ENCODE assay signal across 15 mouse cellular contexts in the genomic region with DNA sequence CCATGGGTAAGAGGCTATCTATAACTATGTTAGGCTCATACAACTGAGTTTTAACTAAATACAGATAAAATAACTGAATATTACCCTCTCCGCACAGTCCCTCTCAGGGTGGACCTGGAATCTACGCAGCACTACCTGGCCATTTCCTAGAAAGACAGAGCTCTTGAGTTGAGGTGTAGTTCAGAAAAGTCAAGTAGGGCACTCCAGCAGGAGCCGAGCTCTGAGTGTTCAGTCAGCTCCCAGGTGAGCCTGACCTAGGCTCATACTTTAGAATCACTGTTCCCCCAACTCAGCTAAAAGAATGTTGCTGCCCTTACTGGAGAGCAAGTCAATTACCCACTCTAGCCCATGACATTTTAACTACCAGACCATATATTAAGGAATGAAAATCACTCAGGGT.
"Had no signal": no experiment of that assay in that cellular context is flagged by ENCODE, and none has a peak within 500 bp of the region (broad histone marks: within the 10 kb centered on the region; RNA-seq: fewer than 3 reads in every experiment).

No protein-coding gene starts in this region.

- H3K9me3 ChIP-seq: neural tube, embryonic 13.5 days; neural tube, embryonic 15.5 days; stomach, embryonic 15.5 days had no signal

- H3K9ac ChIP-seq: neural tube, embryonic 13.5 days; neural tube, embryonic 15.5 days; stomach, embryonic 15.5 days had no signal

- H3K27ac ChIP-seq: neural tube, embryonic 13.5 days; neural tube, embryonic 15.5 days; stomach, embryonic 15.5 days; stomach, postnatal 0 days had no signal

- H3K4me3 ChIP-seq: neural tube, embryonic 13.5 days; neural tube, embryonic 15.5 days; stomach, embryonic 15.5 days had no signal

- H3K27me3 ChIP-seq: neural tube, embryonic 15.5 days; stomach, embryonic 15.5 days had no signal

- H3K4me1 ChIP-seq: stomach, embryonic 15.5 days had no signal

- H3K36me3 ChIP-seq: neural tube, embryonic 13.5 days; neural tube, embryonic 15.5 days; stomach, embryonic 15.5 days had no signal

- DNase-seq: right cerebral cortex, adult 18-20 months; right cerebral cortex, postnatal 14 days; right cerebral cortex, postnatal 25 days; right cerebral cortex, postnatal 4 days; spleen, adult 18-20 months; thymus, adult 18-20 months; thymus, adult 2 months; thymus, postnatal 14 days; thymus, postnatal 25 days; thymus, postnatal 36 days; thymus, postnatal 4 days had no signal

- H3K4me2 ChIP-seq: neural tube, embryonic 13.5 days; neural tube, embryonic 15.5 days; stomach, embryonic 15.5 days had no signal
